Mouse (Mus musculus) cerebellum, adult 2 months (tissue): ENCODE data around the gene Ctr9.

Source experiments
- CTCF ChIP-seq: fragments of 200-500 bp; IDR thresholded peaks from 2 replicates; pipeline ENCODE4 v1.5.1; 2011; ENCODE audit warnings: low read depth, mild to moderate bottlenecking, control low read depth, low read length, moderate library complexity, borderline replicate concordance; ENCODE audit not compliant: insufficient read depth
- POLR2A ChIP-seq: fragments of 200-500 bp; IDR thresholded peaks from 2 replicates; pipeline ENCODE4 v1.6.1; 2011; ENCODE audit warnings: low read length, control low read depth, borderline replicate concordance; ENCODE audit not compliant: insufficient read depth

DNA sequence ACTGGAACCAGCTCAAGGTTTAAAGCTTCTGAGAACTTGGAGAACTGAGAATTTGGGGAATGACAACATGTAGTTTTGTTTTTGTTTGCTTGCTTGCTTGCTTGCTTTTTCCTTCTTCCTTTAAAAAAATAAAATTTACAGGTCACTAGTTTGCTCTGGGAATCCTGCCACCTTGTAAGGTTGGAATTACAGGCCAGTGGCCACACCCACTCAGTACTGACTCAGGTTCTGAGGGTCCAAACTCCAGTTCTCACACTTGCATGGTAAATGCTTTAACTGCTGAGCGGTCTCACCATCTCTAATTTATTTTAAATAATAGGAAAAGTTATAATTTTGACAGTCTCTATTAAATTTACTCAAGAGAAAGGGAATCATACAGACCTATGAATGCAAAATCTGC, 69.4 kb downstream of the Ctr9 start:
- TF ChIP-seq CTCF (no peak), POLR2A (no peak)
